Mouse (Mus musculus) erythroblast, embryonic 14.5 days (primary cell): ENCODE data around the gene Rab36. TPM values are rescaled to one million over a fixed set of nuclear protein-coding genes. Genes with fewer than 3 reads are reported as not detected.

Experiments used
- H3K27me3 ChIP-seq: 2 replicates; pipeline ENCODE4 v1.6.1; 2012; ENCODE audit warnings: inconsistent platforms; ENCODE audit not compliant: control insufficient read depth
- H3K36me3 ChIP-seq: 2 replicates; pipeline ENCODE4 v1.6.1; 2012; ENCODE audit warnings: mild to moderate bottlenecking, inconsistent platforms; ENCODE audit not compliant: control insufficient read depth
- H3K4me1 ChIP-seq: 2 replicates; pipeline ENCODE4 v1.6.1; 2012; ENCODE audit warnings: inconsistent platforms; ENCODE audit not compliant: control insufficient read depth
- H3K4me3 ChIP-seq: replicated peaks from 2 replicates; pipeline ENCODE3; 2012; ENCODE audit warnings: moderate library complexity, mild to moderate bottlenecking, inconsistent platforms
- H3K9me3 ChIP-seq: 2 replicates; pipeline ENCODE4 v1.6.1; 2012; ENCODE audit warnings: low read length, inconsistent platforms, mixed read lengths; ENCODE audit not compliant: control insufficient read depth
- GATA1 ChIP-seq: IDR thresholded peaks from 2 replicates; pipeline ENCODE4 v1.6.1; 2012; ENCODE audit warnings: low read length, inconsistent platforms, mixed read lengths
- TAL1 ChIP-seq: IDR thresholded peaks from 3 replicates; pipeline ENCODE4 v1.6.1; 2012; ENCODE audit warnings: low read length, inconsistent platforms, mixed read lengths
- polyA plus RNA-seq: library from polyadenylated mRNA; stranded (reverse); fragments of >175 nt; gene quantifications from 2 replicates; pipeline ENCODE4 v1.2.3, GENCODE M21; 2012

The Rab36 gene
- not detected in 2 replicates for polyA plus RNA-seq

GRCm38 (mm10) chr10:75036883-75037379 is at the start of gene Rab36:
TSS of gene Rab36 (plus strand) at chr10:75037058.
- no peak for TF ChIP-seq GATA1
- Histone ChIP-seq H3K9me3 (no peaks in the 10 kb centered on the region), H3K4me3 (peak within 1 kb of the TSS; percentile 19), H3K36me3 (no peaks in the 10 kb centered on the region), H3K27me3 (peaks cover 6% of the 10 kb centered on the region), H3K4me1 (peaks cover 10% of the 10 kb centered on the region)

GRCm38 (mm10) chr10:74987698-74988470 is 49.0 kb upstream of the Rab36 start:
- no peaks in the 10 kb centered on the region for H3K4me1 ChIP-seq

GRCm38 (mm10) chr10:74989814-74990213 is 47.0 kb upstream of the Rab36 start:
- Histone ChIP-seq H3K4me1 (no peaks in the 10 kb centered on the region), H3K9me3 (0 out of 2 replicates have a peak, but pooled peaks cover 3% of the 10 kb centered on the region), H3K36me3 (no peaks in the 10 kb centered on the region), H3K27me3 (peaks cover 5% of the 10 kb centered on the region; the same call in 1 of the 2 replicates), H3K4me3 (no peak overlapping the region)
- TF ChIP-seq GATA1 (no peak), TAL1 (no peak)

More at GRCm38 (mm10) chr10:74987698-74988470, 49.0 kb upstream of the Rab36 start:
- no peak for TF ChIP-seq GATA1
- TF ChIP-seq TAL1 = no peak
- H3K9me3 ChIP-seq = 0 out of 2 replicates have a peak, but pooled peaks cover 3% of the 10 kb centered on the region
- H3K36me3 ChIP-seq = no peaks in the 10 kb centered on the region
- no peak overlapping the region for H3K4me3 ChIP-seq
- peaks cover 3% of the 10 kb centered on the region; the same call in 1 of the 2 replicates for H3K27me3 ChIP-seq

- no peak for TF ChIP-seq TAL1
- Histone ChIP-seq H3K4me1 (no peaks in the 10 kb centered on the region), H3K36me3 (no peaks in the 10 kb centered on the region), H3K4me3 (no peak overlapping the region), H3K9me3 (0 out of 2 replicates have a peak, but pooled peaks cover 3% of the 10 kb centered on the region), H3K27me3 (peaks cover 10% of the 10 kb centered on the region)
These were observed 46.1 kb upstream of the Rab36 start for GRCm38 (mm10) chr10:74990584-74991322.

GRCm38 (mm10) chr10:74994863-74995262 is 42.0 kb upstream of the Rab36 start:
- Histone ChIP-seq H3K27me3 (peaks cover 13% of the 10 kb centered on the region), H3K4me3 (no peak overlapping the region), H3K9me3 (0 out of 2 replicates have a peak, but pooled peaks cover 3% of the 10 kb centered on the region), H3K4me1 (no peaks in the 10 kb centered on the region), H3K36me3 (no peaks in the 10 kb centered on the region)
- TF ChIP-seq GATA1 (no peak), TAL1 (no peak)

GRCm38 (mm10) chr10:74995377-74995776 is 41.5 kb upstream of the Rab36 start:
- Histone ChIP-seq H3K4me3 (no peak overlapping the region), H3K36me3 (no peaks in the 10 kb centered on the region), H3K4me1 (no peaks in the 10 kb centered on the region), H3K9me3 (0 out of 2 replicates have a peak, but pooled peaks cover 3% of the 10 kb centered on the region), H3K27me3 (peaks cover 13% of the 10 kb centered on the region)
- TF ChIP-seq TAL1 = no peak
- no peak for TF ChIP-seq GATA1

- Histone ChIP-seq H3K36me3 (no peaks in the 10 kb centered on the region), H3K27me3 (no peaks in the 10 kb centered on the region), H3K4me3 (no peak overlapping the region), H3K9me3 (no peaks in the 10 kb centered on the region), H3K4me1 (peaks cover 8% of the 10 kb centered on the region; the same call in 1 of the 2 replicates)
- TF ChIP-seq TAL1 (no peak), GATA1 (no peak)
These were observed 35.5 kb upstream of the Rab36 start for GRCm38 (mm10) chr10:75001391-75001790.

GRCm38 (mm10) chr10:75004067-75004466 is 32.8 kb upstream of the Rab36 start:
- no peaks in the 10 kb centered on the region for H3K36me3 ChIP-seq
- H3K4me3 ChIP-seq = no peak overlapping the region
- H3K27me3 ChIP-seq = no peaks in the 10 kb centered on the region
- no peaks in the 10 kb centered on the region for H3K9me3 ChIP-seq
- TF ChIP-seq TAL1 (no peak), GATA1 (no peak)
- H3K4me1 ChIP-seq = peaks cover 8% of the 10 kb centered on the region; the same call in 1 of the 2 replicates
